Mouse (Mus musculus) bone marrow, adult 2 months (tissue): ENCODE measurements around the gene Ctps.

Experiments used
- CTCF ChIP-seq: fragments of 200-500 bp; IDR thresholded peaks from 2 replicates; pipeline ENCODE4 v1.5.1; 2011; ENCODE audit warnings: low read length, control low read depth; ENCODE audit not compliant: control insufficient read depth, insufficient read depth
- POLR2A ChIP-seq: fragments of 200-500 bp; IDR thresholded peaks from 2 replicates; pipeline ENCODE4 v1.6.1; 2011; ENCODE audit warnings: low read depth, mild to moderate bottlenecking, control low read depth, low read length, borderline replicate concordance; ENCODE audit not compliant: control insufficient read depth

DNA sequence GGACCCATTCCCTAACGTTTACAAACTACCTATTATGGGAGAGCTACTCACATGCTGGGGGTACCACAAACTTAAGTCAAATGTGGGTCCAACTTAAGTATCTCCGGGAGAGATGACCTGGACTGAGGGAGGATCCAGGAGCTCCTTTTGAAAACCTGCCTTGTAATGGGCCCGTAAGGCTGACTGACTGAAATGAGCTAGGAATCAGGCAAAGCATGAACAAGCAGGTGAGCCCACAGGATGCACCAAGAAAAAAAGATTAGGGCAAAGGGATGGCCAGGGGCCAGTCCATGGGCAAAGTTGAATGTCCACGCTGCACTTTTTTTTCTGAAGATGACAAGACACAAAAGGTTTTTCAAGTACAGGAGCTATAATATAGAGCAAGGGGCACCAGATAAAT is 1.1 kb downstream of the Ctps start:
- TF ChIP-seq POLR2A (no peak), CTCF (no peak)
